Mouse (Mus musculus) lung, postnatal 4 days (tissue): ENCODE data around the gene Eif5a.
A peak's percentile ranks its signal among the peaks of the same experiment; 100 is the strongest.
"Not testable (repeated sequence)": the region's sequence is repeated elsewhere in the genome, so short reads cannot be mapped to it uniquely, and the experiment has no call there.

ENCODE experiments used
- DNase-seq, 2 experiments: peaks; one replicate each; pipeline ENCODE4 v3.0.0; 2021

Eif5a gene

DNA sequence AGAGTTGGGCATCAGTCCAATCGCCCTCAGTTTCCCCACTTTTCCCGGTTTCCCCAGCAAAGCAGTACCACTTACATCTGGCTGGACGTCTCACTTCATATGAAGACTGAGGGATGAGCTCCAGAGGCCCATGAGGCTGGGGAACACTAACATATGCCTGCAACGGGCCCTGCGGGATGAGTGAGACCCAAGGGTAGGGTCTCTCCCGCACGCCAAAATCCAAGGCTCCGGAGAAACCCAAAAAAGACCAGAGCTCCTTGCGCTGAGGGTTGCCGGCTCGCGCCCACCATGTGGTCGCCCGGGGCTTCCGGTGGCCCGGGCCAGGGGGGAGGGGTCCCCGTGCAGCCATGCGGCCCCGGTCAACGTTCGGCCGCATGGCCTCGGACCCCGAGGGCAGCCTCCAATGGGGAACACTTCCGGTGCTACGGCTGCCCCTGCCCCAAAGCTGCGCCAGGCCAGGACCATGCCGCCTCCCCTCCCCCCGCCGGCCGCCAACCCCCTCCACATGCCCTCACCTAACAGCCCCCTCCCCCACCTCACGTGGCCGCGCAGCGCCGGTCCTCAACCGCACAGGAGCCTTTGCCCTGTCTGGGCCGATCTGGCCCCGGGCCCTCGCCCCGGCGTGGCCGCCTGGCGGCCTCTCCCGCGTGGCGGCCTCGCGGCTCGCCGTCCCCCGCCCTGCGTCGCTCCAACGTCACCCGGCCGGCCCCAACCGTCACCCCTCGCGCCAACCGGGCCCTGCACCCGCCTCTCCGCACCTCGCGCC lies 1.3 kb downstream of the Eif5a start:
- no peak for DNase-seq

DNA sequence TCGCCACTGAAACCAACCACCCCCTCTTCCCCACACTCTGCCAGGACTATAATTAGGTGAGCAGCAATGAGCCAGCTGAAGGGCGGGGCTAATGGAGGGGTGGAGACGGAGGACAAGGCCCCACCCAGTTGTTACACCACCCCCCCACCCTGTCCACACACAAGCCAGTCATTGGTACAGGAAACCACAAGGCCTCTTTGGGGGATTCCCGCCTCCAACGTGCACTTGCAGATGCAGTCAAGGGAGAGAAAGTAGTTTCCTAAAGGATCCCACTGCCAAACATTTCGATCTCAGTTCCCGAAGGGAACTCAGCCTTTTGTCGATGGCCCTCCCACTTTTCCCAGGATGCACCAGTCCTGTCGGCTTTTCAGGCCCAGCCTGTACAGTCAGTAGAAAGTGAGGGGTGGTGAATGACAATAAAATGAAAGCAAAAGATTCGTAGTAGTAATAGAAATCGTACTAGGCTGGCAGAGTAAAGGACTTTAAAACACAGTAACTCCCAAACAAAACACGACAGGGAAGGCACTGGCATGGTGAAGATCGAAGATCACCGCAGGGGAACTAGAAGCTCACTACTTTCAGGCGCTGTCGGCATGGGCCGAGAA lies 2.0 kb downstream of the Eif5a start:
- peak; percentile 86 to 88 for DNase-seq

DNA sequence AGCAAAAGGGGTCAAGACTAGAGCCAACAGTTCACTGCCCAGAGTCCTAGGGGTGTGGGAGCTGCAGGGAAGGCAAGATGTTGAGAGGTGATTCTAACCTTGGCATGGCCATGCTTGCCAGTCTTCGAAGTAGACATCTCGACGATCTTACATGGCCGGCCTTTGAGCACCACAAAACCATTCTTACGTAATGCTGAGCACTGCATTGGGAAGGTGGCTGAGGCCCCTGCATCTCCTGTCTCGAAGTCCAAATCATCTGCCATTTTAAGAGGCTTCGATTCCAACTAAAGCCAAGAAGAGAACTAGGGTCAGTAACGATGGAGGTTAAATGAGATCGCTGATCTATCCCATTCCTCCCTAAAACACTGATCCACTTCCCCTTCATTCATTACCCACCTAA lies 2.7 kb downstream of the Eif5a start:
- no peak for DNase-seq

DNA sequence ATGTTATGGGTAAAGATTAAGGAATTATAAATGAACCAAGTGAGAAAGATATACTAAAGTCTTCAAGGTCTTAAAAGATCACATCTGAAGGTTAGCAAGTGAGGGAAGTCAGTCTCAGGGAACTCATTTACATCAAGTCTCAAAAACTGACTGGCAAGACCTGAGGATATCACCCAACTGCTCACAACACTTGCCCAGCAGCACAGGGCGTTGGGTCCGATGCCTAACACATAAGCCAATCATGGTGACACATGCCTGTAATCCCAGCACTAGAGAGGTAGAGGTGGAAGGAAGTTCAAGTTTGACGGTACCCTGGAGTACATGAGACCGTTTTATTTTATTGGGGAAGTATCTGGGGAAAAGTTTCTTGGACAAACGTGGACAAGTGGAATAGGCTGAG lies 3.6 kb downstream of the Eif5a start:
- DNase-seq, result no peak

DNA sequence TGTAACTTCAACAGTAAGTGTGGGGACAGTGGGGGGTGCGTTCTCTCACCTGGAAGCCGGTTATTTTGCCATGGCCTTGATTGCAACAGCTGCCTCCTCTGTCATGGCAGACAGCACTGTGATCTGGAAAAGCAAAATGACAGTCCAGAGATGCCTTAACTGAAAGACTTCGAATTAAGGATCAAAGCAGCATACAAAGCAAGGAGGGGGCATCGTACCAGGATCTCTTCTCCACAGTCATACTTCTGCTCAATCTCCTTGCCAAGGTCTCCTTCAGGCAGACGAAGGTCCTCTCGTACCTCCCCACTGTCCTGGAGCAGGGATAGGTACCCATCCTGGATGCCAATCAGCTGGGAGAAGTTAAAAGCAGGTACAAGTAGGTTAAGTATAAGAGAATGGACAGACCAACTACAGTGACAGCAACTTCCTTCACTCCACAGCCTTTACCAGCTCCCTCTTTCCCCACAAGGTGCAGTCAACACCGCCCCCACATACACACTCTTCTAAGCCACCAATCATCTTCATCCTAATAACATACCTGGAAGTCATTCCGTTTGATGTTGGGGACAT lies 4.3 kb downstream of the Eif5a start:
- DNase-seq, result no peak

DNA sequence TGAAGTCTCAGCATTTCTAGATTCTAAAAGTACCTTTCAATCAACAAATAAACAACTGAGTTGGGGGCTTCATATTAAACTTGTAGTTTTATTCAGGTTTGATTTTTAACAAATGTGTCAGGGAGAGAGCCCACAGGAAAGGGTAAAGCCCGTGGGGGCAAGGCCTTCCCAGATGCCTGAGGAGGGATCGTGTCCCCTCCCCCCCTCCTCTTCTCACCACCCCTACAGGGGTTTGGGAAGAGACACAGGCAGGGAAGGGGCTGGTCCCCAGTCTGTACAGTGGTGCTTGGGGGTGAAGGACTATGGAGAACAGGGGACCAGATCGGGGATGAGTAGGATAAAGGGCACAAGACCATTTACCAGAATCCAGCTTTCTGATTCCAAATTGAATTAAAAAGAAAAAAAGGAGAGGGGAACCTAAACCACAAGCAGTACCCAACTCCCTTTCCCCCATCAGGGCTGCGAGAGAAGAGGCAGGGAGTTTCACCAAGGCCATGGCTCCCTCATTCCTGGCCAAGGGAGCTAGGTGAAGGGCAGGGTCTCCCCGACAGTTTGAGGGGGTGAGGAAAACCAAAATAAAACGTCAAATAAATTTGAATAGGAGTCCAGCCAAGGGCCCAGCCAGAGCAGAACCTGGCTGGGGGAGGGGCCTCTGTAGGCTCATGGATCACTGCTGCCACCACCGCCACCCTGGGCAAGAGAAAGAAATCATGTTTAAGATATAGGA lies 4.9 kb downstream of the Eif5a start:
- DNase-seq, result not testable (repeated sequence)

DNA sequence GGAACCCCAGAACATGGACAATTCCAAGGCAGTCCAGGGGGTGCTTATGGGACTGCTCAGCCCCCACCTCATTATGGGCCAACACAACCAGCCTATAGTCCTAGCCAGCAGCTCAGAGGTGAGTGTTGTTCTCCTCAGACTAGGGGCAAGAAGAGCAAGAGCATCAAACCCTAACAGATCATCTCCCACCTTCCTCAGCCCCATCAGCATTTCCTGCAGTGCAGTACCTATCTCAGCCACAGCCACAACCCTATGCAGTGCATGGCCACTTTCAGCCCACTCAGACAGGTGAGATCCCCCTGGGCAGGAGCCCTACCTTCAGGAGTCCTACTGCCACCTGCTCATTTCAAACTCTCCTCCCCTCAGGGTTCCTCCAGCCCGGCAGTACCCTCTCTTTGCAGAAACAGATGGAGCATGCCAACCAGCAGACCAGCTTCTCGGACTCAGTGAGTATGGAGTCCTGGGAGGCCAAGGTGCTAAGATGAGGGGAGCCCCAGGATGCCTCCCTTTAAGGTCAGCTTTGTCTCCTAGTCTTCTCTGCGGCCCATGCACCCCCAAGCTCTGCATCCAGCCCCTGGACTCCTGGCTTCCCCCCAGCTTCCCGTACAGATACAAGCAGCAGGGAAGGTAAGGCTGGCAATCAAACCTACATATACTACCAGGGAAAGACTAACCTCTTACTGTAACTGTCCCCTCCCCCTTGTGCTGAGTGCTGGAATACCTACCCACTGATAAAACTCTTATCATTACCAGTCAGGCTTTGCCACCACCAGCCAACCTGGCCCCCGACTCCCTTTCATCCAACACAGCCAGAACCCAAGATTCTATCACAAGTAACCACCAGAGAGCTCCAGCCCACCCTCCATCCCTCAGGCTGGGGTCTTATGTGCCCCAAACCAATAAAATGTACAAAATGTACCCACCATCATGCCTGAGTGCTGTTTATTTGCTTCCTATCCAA lies 5.8 kb downstream of the Eif5a start:
- no peak for DNase-seq

DNA sequence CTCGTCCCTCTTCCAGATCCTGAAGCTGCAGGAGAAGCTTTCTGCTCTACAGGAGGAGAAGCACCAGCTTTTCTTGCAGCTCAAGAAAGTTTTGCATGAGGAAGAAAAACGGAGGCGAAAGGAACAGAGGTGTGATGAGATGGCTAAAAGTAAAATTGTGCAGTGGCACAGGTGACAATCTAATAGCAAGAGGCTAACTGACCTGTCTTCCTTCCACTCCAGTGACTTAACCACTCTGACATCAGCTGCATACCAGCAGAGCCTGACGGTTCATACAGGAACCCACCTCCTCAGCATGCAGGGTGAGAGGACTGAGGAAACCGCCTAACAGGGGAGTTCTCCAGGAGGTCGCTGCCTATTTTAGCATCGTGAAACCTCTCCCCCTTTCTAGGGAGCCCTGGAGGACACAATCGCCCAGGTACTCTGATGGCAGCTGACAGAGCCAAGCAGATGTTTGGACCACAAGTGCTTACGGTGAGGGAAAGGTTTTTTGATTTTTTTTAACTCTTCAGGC lies 6.8 kb downstream of the Eif5a start:
- DNase-seq, result no peak

DNA sequence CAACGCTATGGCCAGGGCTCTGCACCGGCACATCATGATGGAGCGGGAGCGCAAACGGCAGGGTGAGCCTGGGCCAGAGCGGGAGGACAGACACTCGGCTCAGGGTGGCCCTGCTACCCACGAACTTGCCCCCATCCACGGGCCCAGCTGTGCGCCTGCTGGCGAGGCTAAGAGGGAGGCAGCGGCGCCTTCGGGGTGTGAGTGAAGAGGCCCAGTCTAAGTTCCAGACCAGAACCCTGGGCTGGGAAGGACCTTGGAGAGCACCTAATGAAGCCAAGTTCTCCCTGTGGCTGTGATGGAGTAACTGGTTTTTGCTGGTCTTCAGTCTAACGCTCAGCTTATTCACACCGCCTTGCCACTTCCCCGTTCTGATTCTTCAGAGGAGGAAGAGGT lies 7.4 kb downstream of the Eif5a start:
- no peak for DNase-seq

DNA sequence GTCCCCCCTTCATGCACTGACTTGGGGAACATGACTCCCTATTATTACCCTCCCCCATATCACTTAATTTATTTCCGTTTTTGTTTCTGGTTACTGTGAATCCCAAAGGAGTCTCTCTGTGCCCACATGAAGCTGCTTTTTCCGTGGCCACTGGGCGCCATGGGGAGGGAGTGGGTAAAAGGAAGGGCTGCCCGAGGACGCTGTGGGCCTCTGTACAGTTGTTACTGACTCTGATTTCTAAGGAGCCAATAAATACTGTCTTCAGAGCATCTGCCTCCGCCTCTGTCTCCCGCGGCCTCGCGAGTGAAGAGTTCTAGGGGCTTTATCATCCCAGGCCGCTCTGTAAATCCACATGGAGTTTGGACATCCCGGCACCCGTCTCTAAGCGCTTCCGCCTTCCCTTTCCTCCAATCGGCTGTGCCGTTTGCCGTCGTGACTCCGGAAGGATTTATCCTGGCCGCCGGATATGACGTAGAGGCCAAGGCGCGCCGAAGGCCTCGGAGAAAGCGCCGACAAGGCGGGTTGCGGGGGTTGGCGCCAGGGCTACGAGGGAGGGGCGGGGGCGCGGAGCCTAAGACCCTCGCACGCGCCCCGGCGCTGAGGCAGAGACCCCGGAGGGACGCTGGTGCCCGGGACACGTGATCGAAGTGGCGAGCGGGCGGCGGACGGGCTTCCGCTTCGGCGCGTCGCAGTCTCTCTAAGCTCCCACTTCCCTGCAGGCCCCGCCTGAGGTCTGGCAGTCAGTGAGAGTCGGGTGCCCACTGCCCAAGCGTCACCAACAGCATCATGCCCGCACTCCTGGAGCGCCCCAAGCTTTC lies 8.0 kb downstream of the Eif5a start, which contains the start of gene Gps2:
TSS of gene Gps2 (plus strand) at position 335 of the 818 bp plus-strand sequence.
- DNase-seq, result peak; percentile 93 to 94

DNA sequence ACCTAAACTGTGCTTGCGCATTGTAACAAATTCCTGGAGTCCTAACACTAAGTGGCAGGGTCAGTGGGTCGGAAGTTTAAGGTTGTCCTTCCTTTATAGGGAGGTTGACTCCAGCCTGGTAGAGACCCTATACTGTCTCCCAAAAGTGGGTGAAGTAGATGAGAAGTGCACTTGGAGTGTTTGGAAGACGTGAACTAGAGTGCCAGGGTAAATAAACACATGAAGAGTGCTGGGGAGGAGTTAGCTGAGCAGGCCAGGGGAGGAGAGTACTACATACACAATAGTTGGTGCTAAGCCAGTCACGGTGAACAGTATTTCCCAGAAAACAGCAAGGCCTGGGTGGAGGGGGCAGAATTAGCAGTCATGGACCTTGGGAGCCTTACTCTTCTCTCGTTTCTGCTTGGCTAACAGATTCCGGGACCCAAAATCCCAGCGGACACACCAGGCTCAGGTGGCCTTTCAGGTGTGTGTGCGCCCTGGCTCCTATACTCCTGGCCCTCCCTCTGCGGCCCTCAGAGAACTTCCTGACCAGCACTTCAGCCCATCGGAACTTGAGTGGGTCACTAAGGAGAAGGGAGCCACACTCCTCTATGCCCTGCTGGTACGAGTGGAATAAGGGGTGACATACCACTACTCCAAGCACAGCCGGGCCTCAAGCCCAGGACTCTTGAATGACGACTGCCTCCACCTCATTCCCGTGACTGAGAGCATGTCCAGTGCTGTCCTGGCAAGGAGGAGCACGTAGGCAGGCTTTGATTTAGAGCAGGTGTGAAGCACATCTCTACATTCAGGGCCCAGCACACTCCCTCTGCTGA lies 8.8 kb downstream of the Eif5a start:
- DNase-seq, result peak; percentile 43 to 82

DNA sequence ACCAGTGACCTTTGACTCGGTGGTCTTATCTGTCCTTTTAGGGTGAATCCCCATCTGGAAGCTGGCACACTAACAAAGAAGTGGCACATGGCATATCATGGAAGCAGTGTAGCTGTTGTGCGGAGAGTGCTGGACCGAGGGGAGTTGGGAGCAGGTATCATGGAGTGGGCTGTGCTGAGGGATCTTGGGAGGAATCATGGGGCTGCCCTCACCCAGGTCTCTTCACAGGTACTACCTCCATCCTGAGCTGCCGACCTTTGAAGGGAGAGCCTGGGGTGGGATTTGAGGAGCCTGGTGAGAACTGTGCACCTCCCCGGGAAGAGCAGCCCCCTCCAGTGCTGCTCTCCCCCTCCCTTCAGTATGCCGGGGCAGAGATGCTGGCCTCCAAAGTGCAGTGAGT lies 10.1 kb downstream of the Eif5a start:
- no peak for DNase-seq

DNA sequence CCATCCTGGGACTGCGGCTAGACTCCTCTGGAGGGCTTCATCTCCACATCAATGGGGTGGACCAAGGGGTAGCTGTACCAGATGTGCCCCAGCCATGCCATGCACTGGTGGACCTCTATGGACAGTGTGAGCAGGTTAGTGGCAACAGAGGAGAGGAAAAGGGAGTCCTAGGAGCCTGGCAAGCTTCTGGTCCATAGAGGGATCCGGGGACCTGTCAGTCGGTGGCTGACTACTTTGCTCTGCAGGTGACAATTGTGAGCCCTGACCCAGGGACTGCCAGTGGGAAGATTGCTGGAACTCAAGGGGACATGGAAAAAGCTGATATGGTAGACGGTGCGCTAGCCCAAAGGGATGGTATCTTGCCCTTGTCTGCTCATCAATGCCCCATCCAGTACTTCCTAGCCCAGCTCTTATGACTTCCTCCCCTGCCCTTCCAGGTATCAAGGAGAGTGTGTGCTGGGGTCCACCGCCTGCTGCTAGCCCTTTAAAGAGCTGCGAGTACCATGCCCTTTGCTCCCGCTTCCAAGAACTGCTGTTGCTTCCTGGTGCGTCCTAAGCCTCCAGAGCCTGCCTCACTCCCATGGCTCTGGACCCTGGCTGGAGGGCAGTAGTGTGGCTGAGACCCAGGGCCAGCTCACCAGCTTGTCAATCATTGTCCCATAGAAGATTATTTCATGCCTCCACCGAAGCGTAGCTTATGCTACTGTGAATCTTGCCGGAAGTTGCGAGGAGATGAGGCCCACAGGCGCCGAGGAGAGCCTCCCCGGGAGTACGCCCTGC lies 10.8 kb downstream of the Eif5a start:
- no peak for DNase-seq

DNA sequence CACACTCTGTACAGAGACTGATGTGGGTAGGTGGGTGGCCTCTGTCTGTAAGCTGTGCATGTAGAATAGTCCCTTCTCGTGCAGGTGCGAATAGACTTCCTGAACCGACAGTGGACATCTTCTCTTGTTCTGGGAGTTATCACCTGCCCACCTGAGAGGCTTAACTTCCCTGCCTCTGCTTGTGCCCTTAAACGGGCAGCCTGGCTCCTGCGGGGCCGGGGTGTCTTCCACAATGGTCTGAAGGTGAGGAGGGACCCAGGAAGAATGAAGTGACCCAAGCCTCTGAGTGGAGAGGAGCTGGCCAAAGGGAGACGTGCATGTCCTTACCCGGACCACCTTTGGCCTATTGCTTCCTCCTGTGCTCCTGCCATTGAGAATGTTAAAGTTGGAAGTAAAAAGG lies 11.6 kb downstream of the Eif5a start:
- DNase-seq, result no peak

DNA sequence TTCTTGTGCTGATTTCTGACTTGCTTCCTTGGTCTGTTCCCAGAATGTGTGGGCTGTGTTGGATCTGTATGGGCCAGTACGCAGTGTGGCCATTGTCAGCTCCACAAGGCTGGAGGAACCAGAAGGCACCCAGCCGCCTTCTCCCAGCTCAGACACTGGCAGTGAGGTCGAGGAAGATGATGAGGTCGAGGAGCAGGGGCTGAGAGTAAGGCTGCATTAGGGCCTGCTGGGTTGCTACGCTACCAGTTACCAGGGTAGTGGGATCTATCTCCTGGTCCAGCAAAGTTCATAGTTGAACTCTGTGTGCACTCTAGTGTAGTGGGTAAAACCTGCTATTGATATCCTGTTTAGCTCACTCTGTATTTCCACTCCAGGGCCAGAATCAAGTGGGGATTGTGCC lies 12.6 kb downstream of the Eif5a start:
- DNase-seq, result no peak

DNA sequence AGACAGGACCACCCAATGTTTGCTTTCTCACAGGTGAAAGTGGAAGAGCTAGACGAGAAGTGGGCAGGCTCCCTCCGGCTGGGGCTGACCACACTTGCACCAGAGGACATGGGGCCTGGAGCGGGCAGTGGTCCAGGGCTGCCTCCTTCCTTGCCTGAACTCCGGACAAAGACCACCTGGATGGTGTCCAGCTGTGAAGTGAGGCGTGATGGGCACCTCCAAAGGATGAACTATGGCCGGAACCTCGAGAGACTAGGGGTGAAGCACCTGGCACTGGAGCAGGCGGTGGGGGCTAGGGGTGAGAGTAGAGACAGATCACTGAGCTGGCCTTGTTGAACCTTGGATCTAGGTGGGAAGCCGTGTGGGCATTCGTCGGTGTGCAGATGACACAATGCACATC lies 13.1 kb downstream of the Eif5a start:
- no peak for DNase-seq

DNA sequence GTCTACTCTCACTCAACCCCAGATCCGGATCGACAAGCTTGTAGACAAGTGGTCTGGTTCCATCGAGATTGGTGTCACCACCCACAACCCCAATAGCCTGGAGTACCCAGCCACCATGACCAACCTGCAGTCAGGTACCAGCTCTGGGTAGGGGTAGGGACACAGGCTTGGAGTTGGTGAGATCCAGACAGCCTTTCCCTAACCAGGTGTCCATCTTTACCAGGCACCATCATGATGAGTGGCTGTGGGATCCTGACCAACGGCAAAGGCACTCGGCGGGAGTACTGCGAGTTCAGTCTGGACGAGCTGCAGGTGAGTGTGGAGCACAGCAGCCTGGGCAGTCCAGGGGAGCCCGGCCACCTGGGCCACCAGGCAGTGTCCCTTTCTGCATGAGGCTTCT lies 17.4 kb downstream of the Eif5a start:
- peak in 1 of 2 experiments; percentile 26 for DNase-seq

DNA sequence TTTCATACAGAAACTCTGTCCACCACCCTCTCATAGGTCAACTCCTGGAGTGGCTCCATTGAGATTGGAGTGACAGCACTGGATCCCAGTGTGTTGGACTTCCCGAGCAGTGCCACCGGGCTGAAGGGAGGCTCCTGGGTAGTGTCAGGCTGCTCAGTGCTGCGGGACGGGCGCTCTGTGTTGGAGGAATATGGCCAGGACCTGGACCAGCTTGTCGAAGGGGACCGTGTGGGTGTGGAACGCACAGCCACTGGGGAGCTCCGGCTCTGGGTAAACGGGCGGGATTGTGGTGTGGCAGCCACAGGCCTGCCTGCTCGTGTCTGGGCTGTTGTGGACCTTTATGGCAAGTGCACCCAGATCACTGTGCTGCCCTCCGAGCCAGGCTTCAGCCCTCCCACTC lies 18.8 kb downstream of the Eif5a start:
- no peak for DNase-seq

DNA sequence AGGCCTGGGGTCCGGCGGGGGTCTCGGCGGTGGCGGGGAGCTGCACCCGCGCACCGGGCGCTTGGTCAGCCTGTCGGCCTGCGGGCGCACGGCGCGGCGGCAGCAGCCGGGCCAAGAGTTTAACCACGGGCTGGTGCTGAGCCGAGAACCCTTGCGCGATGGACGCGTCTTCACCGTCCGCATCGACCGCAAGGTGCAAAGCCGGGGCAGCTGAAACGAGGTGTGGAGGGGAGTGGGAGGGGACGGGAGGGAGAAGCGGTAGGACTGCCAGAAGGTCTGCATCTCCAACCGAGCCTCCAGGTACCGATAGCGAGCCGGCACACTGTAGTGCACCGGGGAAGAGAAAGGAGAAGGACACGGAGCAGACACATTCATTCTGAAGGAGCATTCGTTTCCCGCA lies 19.8 kb downstream of the Eif5a start:
- DNase-seq, result peak in 1 of 2 experiments; percentile 36
